9 mouse cellular contexts compared by ENCODE assay signal in the genomic region with DNA sequence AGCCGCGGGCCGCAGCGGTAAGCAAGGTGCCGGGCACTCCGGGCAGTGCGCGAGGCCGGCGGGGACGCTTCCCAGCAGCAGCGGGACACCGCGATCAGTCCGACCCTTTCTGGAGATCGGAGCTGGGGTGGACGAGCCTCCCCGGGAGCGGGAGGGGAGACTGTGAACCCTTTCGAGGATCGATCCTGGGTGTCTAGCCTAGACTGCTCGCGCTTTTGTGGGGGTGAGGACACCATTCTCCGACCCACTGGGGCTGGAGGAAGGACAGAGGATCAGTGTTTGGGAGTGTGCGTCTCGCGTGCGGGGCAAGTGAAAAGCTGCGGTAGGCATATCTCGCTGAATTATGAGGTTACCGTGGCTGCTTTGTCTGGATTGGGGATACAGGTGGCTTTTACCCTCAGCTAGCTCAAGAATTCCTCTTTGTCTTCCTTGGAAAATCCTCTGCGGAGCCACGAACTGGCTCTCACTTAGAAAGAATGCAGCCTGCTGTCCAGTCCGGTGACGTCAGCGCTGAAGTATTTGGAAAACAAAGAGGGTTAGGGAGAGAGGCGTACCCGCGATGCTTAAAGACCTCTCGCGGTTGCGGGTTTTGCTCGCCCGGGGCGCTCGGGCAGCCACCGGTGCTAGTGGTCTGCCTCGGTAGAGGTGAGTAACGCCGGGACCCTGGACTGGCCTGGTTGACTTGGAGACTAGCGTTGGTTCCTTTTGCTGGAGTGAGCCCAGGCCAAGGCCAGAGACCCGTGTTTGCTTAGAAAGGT. TPM values are rescaled to one million over a fixed set of nuclear protein-coding genes. Genes with fewer than 3 reads are reported as not detected.
A peak's percentile ranks its signal among the peaks of the same experiment; 100 is the strongest.
DNase-seq lines count a peak whose midpoint lies in the region; ATAC-seq and TF ChIP-seq lines count a peak whose summit lies in the region.
"Had no signal": no experiment of that assay in that cellular context is flagged by ENCODE, and none has a peak within 500 bp of the region (broad histone marks: within the 10 kb centered on the region; RNA-seq: fewer than 3 reads in every experiment).

No protein-coding gene starts in this region.

- peak overlapping the region; percentile 94 for H3K4me2 ChIP-seq in forebrain, embryonic 14.5 days (ENCODE audit: low read length)
- H3K4me2 ChIP-seq in liver, embryonic 15.5 days, result peak overlapping the region; percentile 69
- peak overlapping the region; percentile 74 for H3K4me2 ChIP-seq in neural tube, embryonic 14.5 days (ENCODE audit: low read depth, low read length)

- H3K9ac ChIP-seq in forebrain, embryonic 14.5 days (ENCODE audit: low read length), result peak overlapping the region; percentile 97
- peak overlapping the region; percentile 47 for H3K9ac ChIP-seq in liver, embryonic 15.5 days
- peak overlapping the region; percentile 96 for H3K9ac ChIP-seq in neural tube, embryonic 14.5 days (replicated peaks; ENCODE audit: low read depth, low read length)

- ATAC-seq in forebrain, embryonic 14.5 days, result peak; percentile 61
- peak; percentile 36; the same call in 1 of the 2 replicates for ATAC-seq in liver, embryonic 15.5 days (ENCODE audit: insufficient read depth)
- ATAC-seq in neural tube, embryonic 14.5 days (ENCODE audit: low read depth), result peak; percentile 56

- under 1% methylated on average over 50 of the region's 52 CpGs for WGBS in forebrain, embryonic 14.5 days
- under 1% methylated on average over 52 of the region's 52 CpGs for WGBS in liver, embryonic 15.5 days (ENCODE audit: insufficient replicate concordance)
- under 1% methylated on average over 52 of the region's 52 CpGs for WGBS in neural tube, embryonic 14.5 days

- peak overlapping the region; percentile 96 for H3K27ac ChIP-seq in forebrain, embryonic 14.5 days (ENCODE audit: low read depth, low read length)
- peak overlapping the region; percentile 83 for H3K27ac ChIP-seq in liver, embryonic 15.5 days (replicated peaks)
- peak overlapping the region; percentile 93 for H3K27ac ChIP-seq in neural tube, embryonic 14.5 days (ENCODE audit: low read depth, low read length)

- intact Hi-C loops in heart, postnatal 10 days (cut with DNase I), result loop anchor here (1.0 to 5.0 kb wide), 2 partner anchors 61 to 149 kb away; no protein-coding TSS in a partner anchor

- TF ChIP-seq CTCF in brain, embryonic 14.5 days (IDR thresholded peaks at IDR 0.05; ENCODE audit: borderline replicate concordance, extremely low read depth, insufficient read depth, insufficient read length), result no peak

- peak; percentile 8 for TF ChIP-seq POLR2A in brain, embryonic 14.5 days (IDR thresholded peaks at IDR 0.05; ENCODE audit: borderline replicate concordance, extremely low read depth, insufficient read depth, insufficient read length, poor library complexity, severe bottlenecking)

- DNase-seq in 3T3-L1 (ENCODE audit: low read depth, low spot score), result peak; percentile 98
- peak; percentile 95 for DNase-seq in brain, embryonic 14.5 days (ENCODE audit: low read depth)
- DNase-seq in forebrain, embryonic 14.5 days (ENCODE audit: low spot score), result peak; percentile 95
- DNase-seq in heart, postnatal 10 days, result peak; percentile 94 to 95
- DNase-seq in kidney, postnatal 4 days, result peak; percentile 87 to 92
- peak; percentile 91 for DNase-seq in urinary bladder, postnatal 14 days (ENCODE audit: low spot score)

- H3K27me3 ChIP-seq in forebrain, embryonic 14.5 days (replicated peaks; ENCODE audit: control insufficient read depth, insufficient read depth, low read length), result no peaks in the 10 kb centered on the region
- peaks cover 70% of the 10 kb centered on the region for H3K27me3 ChIP-seq in liver, embryonic 15.5 days
- H3K27me3 ChIP-seq in neural tube, embryonic 14.5 days (ENCODE audit: control insufficient read depth, insufficient read depth, low read length), result no peaks in the 10 kb centered on the region; the same call in 1 of the 2 replicates

- H3K4me3 ChIP-seq in forebrain, embryonic 14.5 days (ENCODE audit: low read depth, low read length), result peak overlapping the region; percentile 86
- H3K4me3 ChIP-seq in liver, embryonic 15.5 days (replicated peaks), result peak overlapping the region; percentile 59
- peak overlapping the region; percentile 72 for H3K4me3 ChIP-seq in neural tube, embryonic 14.5 days (ENCODE audit: low read depth, low read length)

- H3K36me3 ChIP-seq in forebrain, embryonic 14.5 days (ENCODE audit: control insufficient read depth, insufficient read depth, low read length), result peaks cover 32% of the 10 kb centered on the region
- H3K36me3 ChIP-seq in liver, embryonic 15.5 days (replicated peaks), result peaks cover 16% of the 10 kb centered on the region
- H3K36me3 ChIP-seq in neural tube, embryonic 14.5 days (ENCODE audit: control insufficient read depth, insufficient read depth, low read length), result peaks cover 24% of the 10 kb centered on the region; the same call in 1 of the 2 replicates
- H3K36me3 ChIP-seq: G1E had no signal

- no peaks in the 10 kb centered on the region for H3K9me3 ChIP-seq in forebrain, embryonic 14.5 days (replicated peaks; ENCODE audit: control insufficient read depth, low read length)
- H3K9me3 ChIP-seq in liver, embryonic 15.5 days (replicated peaks), result no peaks in the 10 kb centered on the region
- no peaks in the 10 kb centered on the region for H3K9me3 ChIP-seq in neural tube, embryonic 14.5 days (ENCODE audit: control insufficient read depth, low read length)

- peaks cover 51% of the 10 kb centered on the region for H3K4me1 ChIP-seq in forebrain, embryonic 14.5 days (ENCODE audit: control insufficient read depth, insufficient read depth, low read length)
- peaks cover 31% of the 10 kb centered on the region for H3K4me1 ChIP-seq in liver, embryonic 15.5 days (replicated peaks)
- peaks cover 44% of the 10 kb centered on the region for H3K4me1 ChIP-seq in neural tube, embryonic 14.5 days (ENCODE audit: control insufficient read depth, insufficient read depth, low read length)

RNA-seq across cellular contexts. Expression of a gene that starts 1.6 kb away (rescaled TPM):
- polyA plus RNA-seq in brain, embryonic 14.5 days (2012; rRNA removed), result 53.3 and 83.2 TPM in 2 replicates
- polyA plus RNA-seq in forebrain, embryonic 14.5 days (2014; fragmentation: Nextera tagmentation; extraction: Ambion mirVana), result 30.4 and 44.0 TPM in 2 replicates
- total RNA-seq in heart, postnatal 10 days (2021), result 10 to 100 TPM; 79.2 to 90.2 TPM
- 5.1 and 5.4 TPM in 2 replicates for polyA plus RNA-seq in liver, embryonic 15.5 days (2015; fragmentation: Nextera tagmentation; extraction: Ambion mirVana)
- 37.7 and 58.9 TPM in 2 replicates for polyA plus RNA-seq in neural tube, embryonic 14.5 days (2014; fragmentation: Nextera tagmentation; extraction: Ambion mirVana)
- polyA plus RNA-seq: G1E had no signal

Comparison
In these comparisons a context has a peak if more than half of its experiments do, and no peak if none do; other contexts are left out.
1. Peak in every context shown above with its lines: DNase-seq, ATAC-seq, H3K4me3 ChIP-seq and H3K27ac ChIP-seq.
2. H3K9ac ChIP-seq: peak in every context shown above with its lines; median percentile 97 in forebrain, embryonic 14.5 days; 96 in neural tube, embryonic 14.5 days; 47 in liver, embryonic 15.5 days.